Mouse (Mus musculus) macrophage (primary cell): ENCODE measurements around the gene Taf6. TPM values are rescaled to one million over a fixed set of nuclear protein-coding genes. Genes with fewer than 3 reads are reported as not detected.

Experiments used
- H3K27ac ChIP-seq: fragments of 350-480 bp; formaldehyde crosslinking; 2 replicates; pipeline ENCODE4 v1.9.0; 2021
- H3K36me3 ChIP-seq: fragments of 350-480 bp; formaldehyde crosslinking; 2 replicates; pipeline ENCODE4 v1.9.0; 2021; ENCODE audit errors: inconsistent target
- H3K4me3 ChIP-seq: fragments of 350-480 bp; formaldehyde crosslinking; 2 replicates; pipeline ENCODE4 v1.9.0; 2021; ENCODE audit errors: inconsistent target
- H3K79me2 ChIP-seq: fragments of 350-480 bp; formaldehyde crosslinking; 2 replicates; pipeline ENCODE4 v1.9.0; 2021; ENCODE audit errors: inconsistent target
- WGBS: methylation state at CpG from one replicate; pipeline ENCODE4 v1.1.7; 2026; ENCODE audit warnings: inconsistent platforms; ENCODE audit not compliant: missing documents; 5-methylcytosine and 5-hydroxymethylcytosine counted together
- polyA plus RNA-seq: library from polyadenylated mRNA; stranded (reverse); fragments of 250-400 nt; gene quantifications from 3 replicates; pipeline ENCODE4 v1.2.4, GENCODE M21; 2018; ENCODE audit warnings: inconsistent platforms

Taf6 gene
- polyA plus RNA-seq, 1 experiment from 2014 or later: 32.0 TPM

DNA sequence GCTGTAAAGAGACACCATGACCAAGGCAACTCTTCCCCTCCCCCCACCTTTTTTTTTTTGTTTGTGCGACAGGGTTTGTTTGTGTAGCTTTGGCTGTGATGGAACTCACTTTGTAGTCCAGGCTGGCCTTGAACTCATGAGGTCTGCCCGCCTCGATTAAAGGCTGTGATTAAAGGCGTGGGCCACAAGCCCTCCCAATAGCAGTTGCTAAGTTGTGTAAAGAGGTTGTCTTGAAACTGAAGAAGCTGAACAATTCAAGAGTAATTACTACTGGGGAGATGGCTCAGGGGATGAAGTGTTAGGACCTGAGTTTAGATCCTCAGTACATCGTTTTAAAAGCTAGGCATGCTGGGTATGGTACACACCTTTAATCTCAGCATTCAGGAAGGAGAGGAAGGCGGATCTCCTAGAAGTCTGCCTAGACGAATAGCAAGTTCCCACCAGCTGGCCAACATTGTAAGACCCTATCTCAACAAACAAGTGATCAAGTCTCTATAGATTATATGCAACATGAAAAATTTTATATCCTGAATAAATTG, 27.0 kb downstream of the Taf6 start:
- H3K36me3 ChIP-seq: peaks cover 19% of the 10 kb centered on the region; the same call in 1 of the 2 replicates
- H3K27ac ChIP-seq: no peak overlapping the region
- peak overlapping the region; percentile 99; the same call in 1 of the 2 replicates for H3K4me3 ChIP-seq
- peaks cover 19% of the 10 kb centered on the region for H3K79me2 ChIP-seq
- WGBS: 67% methylated on average over 6 of the region's 7 CpGs

- Histone ChIP-seq H3K36me3 (peaks cover 12% of the 10 kb centered on the region; the same call in 1 of the 2 replicates), H3K27ac (0 out of 2 replicates have a peak within 1 kb of the TSS, but pooled peaks have one; percentile 13), H3K4me3 (peak within 1 kb of the TSS; percentile 76), H3K79me2 (no peaks in the 10 kb centered on the region)
- 2% methylated on average over 31 of the region's 31 CpGs for WGBS
Observed at GRCm38 (mm10) chr5:138155443-138155976, 31.7 kb downstream of the Taf6 start, which contains the start of gene Zfp113. TSS of gene Zfp113 (minus strand) at chr5:138155744.

DNA sequence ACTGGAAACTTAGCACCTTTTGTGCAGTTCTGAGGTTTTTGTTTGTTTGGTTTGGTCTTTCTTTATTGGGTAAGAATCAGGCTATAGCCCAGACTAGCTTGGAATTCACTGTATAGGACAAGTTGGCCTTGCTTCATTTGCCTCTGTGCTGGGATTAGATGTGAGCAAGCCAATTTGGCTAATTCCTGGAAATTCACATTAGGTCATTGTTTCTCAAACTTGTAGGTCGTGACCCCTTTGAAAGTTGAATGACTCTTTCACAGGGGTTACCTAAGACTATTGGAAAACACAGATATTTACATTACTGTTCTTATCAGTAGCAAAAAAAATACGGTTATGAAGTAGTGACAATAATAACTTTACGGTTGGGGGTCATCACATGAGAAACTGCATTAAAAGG, 32.9 kb downstream of the Taf6 start:
- 86% methylated on average over 3 of the region's 3 CpGs for WGBS
- H3K4me3 ChIP-seq: no peak overlapping the region
- peaks cover 16% of the 10 kb centered on the region; the same call in 1 of the 2 replicates for H3K36me3 ChIP-seq
- H3K79me2 ChIP-seq: no peaks in the 10 kb centered on the region
- no peak overlapping the region for H3K27ac ChIP-seq

GRCm38 (mm10) chr5:138138585-138138984, 48.7 kb downstream of the Taf6 start:
- H3K4me3 ChIP-seq: no peak overlapping the region
- 13% methylated on average over 2 of the region's 4 CpGs for WGBS
- H3K79me2 ChIP-seq: no peaks in the 10 kb centered on the region
- H3K36me3 ChIP-seq: peaks cover 12% of the 10 kb centered on the region; the same call in 1 of the 2 replicates
- no peak overlapping the region for H3K27ac ChIP-seq

- H3K4me3 ChIP-seq: no peak overlapping the region
- no peak overlapping the region for H3K27ac ChIP-seq
- 45% methylated on average over 8 of the region's 8 CpGs for WGBS
- peaks cover 17% of the 10 kb centered on the region for H3K36me3 ChIP-seq
- no peaks in the 10 kb centered on the region for H3K79me2 ChIP-seq
Observed at GRCm38 (mm10) chr5:138137935-138138549, 49.2 kb downstream of the Taf6 start.

DNA sequence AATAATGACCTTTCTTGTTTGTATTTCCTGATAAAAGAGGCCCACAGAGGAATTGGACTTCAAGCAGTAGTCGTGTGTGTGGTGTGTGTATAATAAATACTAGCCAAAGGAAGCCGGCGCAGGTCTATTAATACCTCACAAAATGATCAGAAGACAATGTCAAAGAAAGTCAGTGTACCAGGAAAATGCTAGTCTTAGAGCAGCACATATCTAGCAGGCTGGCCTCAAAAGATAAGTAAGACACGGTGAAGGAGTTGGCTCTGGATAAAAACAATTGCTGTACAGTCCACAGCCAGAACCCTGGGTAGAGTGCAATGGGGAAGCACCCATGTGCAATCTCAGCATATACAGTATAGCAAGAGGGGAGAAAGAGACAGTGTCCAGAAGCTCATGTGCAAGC, 50.0 kb downstream of the Taf6 start:
- peaks cover 22% of the 10 kb centered on the region for H3K36me3 ChIP-seq
- no peaks in the 10 kb centered on the region for H3K79me2 ChIP-seq
- no peak overlapping the region for H3K4me3 ChIP-seq
- H3K27ac ChIP-seq: no peak overlapping the region
- WGBS: 73% methylated on average over 4 of the region's 4 CpGs

DNA sequence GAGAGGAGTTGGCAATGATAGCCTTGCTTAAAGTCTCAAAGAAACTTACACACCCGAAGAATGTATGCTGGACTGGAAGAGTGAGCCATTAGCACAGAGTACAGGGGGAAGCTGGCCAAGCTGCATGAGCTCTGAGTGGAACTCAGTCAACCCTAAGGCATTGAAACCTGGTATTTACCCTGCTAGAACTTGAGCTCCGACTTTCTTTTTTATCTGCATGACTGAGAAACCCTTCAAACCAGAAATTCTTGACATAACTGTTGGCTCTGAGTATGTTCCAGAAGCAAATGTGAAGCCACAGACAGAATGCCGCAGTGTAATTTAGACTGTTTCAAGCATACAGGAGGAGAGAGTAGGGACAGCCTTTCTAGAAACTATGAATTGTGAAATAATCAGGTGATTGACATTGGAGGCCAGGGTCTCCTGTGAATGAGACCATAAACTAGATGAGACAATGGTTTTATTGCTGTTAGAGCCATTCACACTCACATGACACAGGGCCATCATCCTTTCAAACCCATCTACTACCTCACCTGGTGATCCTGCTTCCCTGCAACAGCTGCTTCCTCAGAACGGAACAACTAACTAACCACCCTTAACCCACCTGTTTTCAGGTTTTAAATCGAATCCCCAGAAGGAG, 54.7 kb downstream of the Taf6 start:
- H3K27ac ChIP-seq: no peak overlapping the region
- peaks cover 54% of the 10 kb centered on the region for H3K36me3 ChIP-seq
- no peaks in the 10 kb centered on the region for H3K79me2 ChIP-seq
- H3K4me3 ChIP-seq: no peak overlapping the region
- 94% methylated on average over 5 of the region's 5 CpGs for WGBS

Other genes starting within 250 kb of the Taf6 start
- not detected in 3 replicates for gene Gjc3, start 224.4 kb downstream of the Taf6 start, polyA plus RNA-seq
- not detected in 3 replicates for gene Azgp1, start 205.9 kb downstream of the Taf6 start, polyA plus RNA-seq
- gene Smok3a, start 166.2 kb downstream of the Taf6 start, polyA plus RNA-seq: not detected in 3 replicates
- not detected in 3 replicates for gene Smok3b, start 166.0 kb downstream of the Taf6 start, polyA plus RNA-seq
- gene Smok3c, start 134.3 kb downstream of the Taf6 start, polyA plus RNA-seq: not detected in 3 replicates
- gene Zkscan1, start 102.4 kb downstream of the Taf6 start, polyA plus RNA-seq: 6.8 to 8.7 TPM (median 6.9 TPM) in 3 replicates
- gene Zscan21, start 70.5 kb downstream of the Taf6 start, polyA plus RNA-seq: 9.8 to 15.5 TPM (median 15.2 TPM) in 3 replicates
- gene Zfp113, start 31.7 kb downstream of the Taf6 start, polyA plus RNA-seq: 2.2 to 3.5 TPM (median 2.5 TPM) in 3 replicates
- 66.2 to 101 TPM (median 71.0 TPM) in 3 replicates for gene Cops6, start 26.4 kb downstream of the Taf6 start, polyA plus RNA-seq
- 10.2 to 20.8 TPM (median 13.0 TPM) in 3 replicates for gene Ap4m1, start 15.4 kb downstream of the Taf6 start, polyA plus RNA-seq
- 7.1 to 61.8 TPM (median 13.3 TPM) in 3 replicates for gene Mcm7, start 15.0 kb downstream of the Taf6 start, polyA plus RNA-seq
- 15.8 to 21.3 TPM (median 16.0 TPM) in 3 replicates for gene Cnpy4, start within 50 bp of the Taf6 start, polyA plus RNA-seq
- 3.3 to 5.8 TPM (median 5.4 TPM) in 3 replicates for gene Mblac1, start 6.9 kb upstream of the Taf6 start, polyA plus RNA-seq
- gene Nxpe5, start 38.4 kb upstream of the Taf6 start, polyA plus RNA-seq: 21.3 to 30.2 TPM (median 28.7 TPM) in 3 replicates
- 32.5 to 106 TPM (median 78.4 TPM) in 3 replicates for gene Lamtor4, start 68.0 kb upstream of the Taf6 start, polyA plus RNA-seq
- 25.8 to 46.6 TPM (median 43.8 TPM) in 3 replicates for gene BC037034, start 76.6 kb upstream of the Taf6 start, polyA plus RNA-seq
- gene Gal3st4, start 85.4 kb upstream of the Taf6 start, polyA plus RNA-seq: 0.12 TPM in 1 of 3 replicates, not detected in the others
- not detected in 3 replicates for gene Gm43720, start 92.5 kb upstream of the Taf6 start, polyA plus RNA-seq
- 0.14 to 0.54 TPM (median 0.29 TPM) in 3 replicates for gene Gpc2, start 92.6 kb upstream of the Taf6 start, polyA plus RNA-seq
- 0.19 to 0.41 TPM (median 0.29 TPM) in 3 replicates for gene Stag3, start 92.8 kb upstream of the Taf6 start, polyA plus RNA-seq
- gene Pvrig, start 154.5 kb upstream of the Taf6 start, polyA plus RNA-seq: 0.26 to 0.96 TPM (median 0.36 TPM) in 3 replicates